Mouse (Mus musculus) cortical plate, adult 2 months (tissue): ENCODE results near the gene Sbf2.

Experiments
- CTCF ChIP-seq: fragments of 200-500 bp; IDR thresholded peaks from 2 replicates; pipeline ENCODE4 v1.5.1; 2011; ENCODE audit warnings: mild to moderate bottlenecking, control low read depth, low read length; ENCODE audit not compliant: insufficient read depth; ENCODE audit errors: extremely low read depth
- POLR2A ChIP-seq: fragments of 200-500 bp; IDR thresholded peaks from 2 replicates; pipeline ENCODE4 v1.6.1; 2011; ENCODE audit warnings: mild to moderate bottlenecking, low read length, control low read depth; ENCODE audit not compliant: insufficient read depth; ENCODE audit errors: extremely low read depth

- TF ChIP-seq POLR2A (no peak), CTCF (no peak)
Measured at GRCm38 (mm10) chr7:110272434-110272833, 342.3 kb downstream of the Sbf2 start.
